Mouse (Mus musculus) lung, embryonic 15.5 days (tissue): ENCODE measurements at regions not wholly inside any gene's neighbourhood (a gene's known extent, or its start where the extent isn't known, plus 50 kb on each side); places are given as distances from the start of the nearest gene placed in this dataset.

Experiments used
- ATAC-seq: fragments of 200-750 bp; cut with Nextera tagmentation; 2 replicates; pipeline ENCODE4 v1.8.0; 2017; ENCODE audit warnings: moderate number of reproducible peaks, borderline replicate concordance; ENCODE audit not compliant: low FRiP score, low TSS enrichment; ENCODE audit errors: extremely low read depth
- H3K27ac ChIP-seq: fragments of 300-500 bp; sonication (generic); 2 replicates; pipeline ENCODE4 v1.5.1; 2015; ENCODE audit warnings: moderate library complexity, mild to moderate bottlenecking, inconsistent platforms
- H3K27me3 ChIP-seq: fragments of 300-500 bp; sonication (generic); 2 replicates; pipeline ENCODE4 v1.6.1; 2015; ENCODE audit warnings: inconsistent platforms
- H3K36me3 ChIP-seq: fragments of 300-500 bp; sonication (generic); 2 replicates; pipeline ENCODE4 v1.6.1; 2015; ENCODE audit warnings: inconsistent platforms
- H3K4me1 ChIP-seq: fragments of 300-500 bp; sonication (generic); 2 replicates; pipeline ENCODE4 v1.6.1; 2015; ENCODE audit warnings: inconsistent platforms
- H3K4me2 ChIP-seq: fragments of 300-500 bp; sonication (generic); 2 replicates; pipeline ENCODE4 v1.6.1; 2015; ENCODE audit warnings: inconsistent platforms, mild to moderate bottlenecking, moderate library complexity
- H3K4me3 ChIP-seq: fragments of 300-500 bp; sonication (generic); 2 replicates; pipeline ENCODE4 v1.5.1; 2015; ENCODE audit warnings: mild to moderate bottlenecking, inconsistent platforms
- H3K9ac ChIP-seq: fragments of 300-500 bp; sonication (generic); 2 replicates; pipeline ENCODE4 v1.6.1; 2015; ENCODE audit warnings: inconsistent platforms
- H3K9me3 ChIP-seq: fragments of 300-500 bp; sonication (generic); 2 replicates; pipeline ENCODE4 v1.6.1; 2016; ENCODE audit warnings: inconsistent platforms
- WGBS: fragments of 180-500 bp; shearing (Covaris S2); methylation state at CpG from one replicate; pipeline ENCODE4 v1.1.7; 2015; 5-methylcytosine and 5-hydroxymethylcytosine counted together

DNA sequence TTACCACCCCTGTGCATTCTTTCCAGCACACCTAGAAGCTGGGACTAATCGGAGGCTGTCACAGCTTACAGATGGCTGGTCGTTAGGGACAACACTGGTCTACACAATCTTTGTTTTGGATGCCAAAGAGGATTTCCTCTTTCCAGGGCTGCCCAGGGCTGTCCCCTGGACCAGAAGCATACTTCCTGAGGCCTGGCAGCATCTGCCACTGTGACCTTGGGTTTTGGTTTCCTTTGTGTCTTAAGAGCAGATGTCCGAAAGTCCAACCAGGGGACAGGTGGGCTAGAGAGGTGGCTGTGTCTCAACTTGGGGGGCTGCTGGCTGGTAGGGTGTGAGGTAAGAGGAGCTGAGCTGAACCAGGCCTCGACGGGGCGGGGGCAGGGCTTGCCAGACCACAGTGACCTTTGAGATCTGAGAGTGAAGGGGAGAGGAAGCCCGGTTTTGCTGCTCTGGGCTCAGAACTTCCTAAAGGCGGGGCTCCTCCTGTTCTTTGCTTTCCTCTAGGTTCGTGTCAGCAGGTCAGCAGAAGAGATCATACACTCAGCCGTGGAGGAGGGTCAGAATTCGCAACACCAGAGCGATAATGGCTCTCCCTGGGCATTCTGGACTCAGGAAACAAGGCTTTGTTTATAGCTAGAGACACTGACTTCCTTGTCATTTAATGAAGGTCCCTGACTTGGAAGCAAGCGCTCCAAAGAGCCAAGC lies 64.2 kb upstream of the Elk3 start:
- H3K9me3 ChIP-seq = no peaks in the 10 kb centered on the region
- ATAC-seq = peak; percentile 73
- no peaks in the 10 kb centered on the region for H3K4me1 ChIP-seq
- no peak overlapping the region for H3K9ac ChIP-seq
- 44% methylated on average over 13 of the region's 13 CpGs for WGBS
- peak overlapping the region; percentile 86 for H3K27ac ChIP-seq
- no peaks in the 10 kb centered on the region for H3K36me3 ChIP-seq
- no peaks in the 10 kb centered on the region for H3K27me3 ChIP-seq
- no peak overlapping the region for H3K4me3 ChIP-seq
- H3K4me2 ChIP-seq = no peak overlapping the region

DNA sequence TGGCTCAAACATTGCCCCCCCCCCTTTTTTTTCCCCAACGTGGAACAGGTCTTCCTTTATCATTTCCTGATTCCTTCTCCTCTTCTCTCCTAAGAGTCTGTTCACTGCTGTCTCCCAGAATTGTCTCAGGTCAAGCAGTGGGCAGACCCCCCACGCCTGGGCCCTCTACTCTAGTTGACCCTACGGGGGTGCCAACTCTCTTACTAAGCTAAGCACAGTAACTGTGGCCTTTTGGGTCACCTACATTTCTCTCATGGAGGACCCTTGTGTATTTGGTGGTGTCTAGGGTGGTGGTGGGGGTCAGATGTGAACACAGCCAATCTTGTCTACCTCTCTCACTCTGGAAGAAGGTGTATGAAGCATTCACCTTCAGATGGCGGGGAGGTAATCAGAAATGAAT lies 64.8 kb upstream of the Elk3 start:
- H3K27me3 ChIP-seq = no peaks in the 10 kb centered on the region
- peak overlapping the region; percentile 74 for H3K27ac ChIP-seq
- H3K9me3 ChIP-seq = no peaks in the 10 kb centered on the region
- H3K4me3 ChIP-seq = no peak overlapping the region
- 64% methylated on average over 4 of the region's 4 CpGs for WGBS
- no peak for ATAC-seq
- no peaks in the 10 kb centered on the region for H3K4me1 ChIP-seq
- no peaks in the 10 kb centered on the region for H3K36me3 ChIP-seq
- H3K4me2 ChIP-seq = no peak overlapping the region
- no peak overlapping the region for H3K9ac ChIP-seq

- WGBS = 58% methylated on average over 7 of the region's 7 CpGs
- no peak for ATAC-seq
- Histone ChIP-seq H3K27ac (peak overlapping the region; percentile 74), H3K27me3 (no peaks in the 10 kb centered on the region), H3K9ac (no peak overlapping the region), H3K36me3 (no peaks in the 10 kb centered on the region), H3K4me1 (no peaks in the 10 kb centered on the region), H3K4me2 (no peak overlapping the region; the same call in 1 of the 2 replicates), H3K4me3 (no peak overlapping the region), H3K9me3 (no peaks in the 10 kb centered on the region)
Measured at GRCm38 (mm10) chr10:93376457-93376941, 65.6 kb upstream of the Elk3 start.

DNA sequence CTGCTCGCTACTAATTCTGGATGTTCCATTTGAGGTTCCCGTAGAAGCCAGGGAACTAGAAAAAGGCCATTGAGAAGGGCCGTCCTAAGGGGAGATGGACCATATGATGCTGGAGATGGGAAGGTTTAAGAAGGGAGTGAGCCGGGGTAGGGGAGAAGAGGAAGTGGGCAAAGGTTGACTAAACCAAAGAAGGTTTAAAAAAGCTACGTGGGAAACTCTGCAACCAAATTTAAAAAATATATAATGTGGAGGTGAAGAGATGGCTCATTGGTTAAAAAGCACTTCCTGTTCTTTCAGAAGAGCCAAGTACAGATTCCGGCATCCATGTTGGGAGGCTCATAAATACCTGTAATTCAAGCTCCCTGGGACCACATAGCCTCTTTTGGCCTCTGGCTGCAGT lies 63.9 kb upstream of the Lta4h start:
- no peak overlapping the region for H3K4me2 ChIP-seq
- no peaks in the 10 kb centered on the region for H3K9me3 ChIP-seq
- ATAC-seq = no peak
- H3K9ac ChIP-seq = no peak overlapping the region
- no peak overlapping the region for H3K4me3 ChIP-seq
- 82% methylated on average over 6 of the region's 6 CpGs for WGBS
- peaks cover 3% of the 10 kb centered on the region; the same call in 1 of the 2 replicates for H3K4me1 ChIP-seq
- no peak overlapping the region for H3K27ac ChIP-seq
- H3K36me3 ChIP-seq = no peaks in the 10 kb centered on the region
- no peaks in the 10 kb centered on the region for H3K27me3 ChIP-seq

GRCm38 (mm10) chr10:93391296-93391695 lies 61.9 kb upstream of the Lta4h start:
- ATAC-seq = peak; percentile 69
- Histone ChIP-seq H3K36me3 (no peaks in the 10 kb centered on the region), H3K27me3 (no peaks in the 10 kb centered on the region), H3K4me1 (peaks cover 3% of the 10 kb centered on the region; the same call in 1 of the 2 replicates), H3K4me3 (no peak overlapping the region), H3K9me3 (no peaks in the 10 kb centered on the region), H3K4me2 (no peak overlapping the region), H3K9ac (no peak overlapping the region), H3K27ac (peak overlapping the region; percentile 49)
- 41% methylated on average over 5 of the region's 5 CpGs for WGBS

DNA sequence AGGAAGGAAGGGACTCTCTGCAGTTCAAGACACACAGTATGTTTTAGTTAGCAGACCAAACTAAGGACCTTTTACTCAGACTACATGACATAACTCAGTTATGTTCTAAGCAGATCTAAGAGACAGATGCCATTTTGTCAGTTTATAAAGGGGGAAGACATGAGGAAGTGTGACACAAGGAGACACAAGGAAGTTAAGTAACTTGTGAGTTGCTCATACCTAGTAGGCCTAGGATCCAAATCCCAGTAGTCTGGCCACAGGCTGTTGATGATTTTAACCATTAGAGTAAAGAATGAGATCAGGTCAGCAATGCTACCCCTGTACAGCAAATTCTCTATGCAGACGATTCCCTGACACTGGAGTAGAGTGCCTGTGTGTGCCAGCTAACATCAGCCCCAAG lies 59.3 kb upstream of the Lta4h start:
- Histone ChIP-seq H3K9me3 (no peaks in the 10 kb centered on the region), H3K36me3 (no peaks in the 10 kb centered on the region), H3K27ac (no peak overlapping the region), H3K9ac (no peak overlapping the region), H3K27me3 (no peaks in the 10 kb centered on the region), H3K4me3 (no peak overlapping the region), H3K4me2 (no peak overlapping the region), H3K4me1 (peaks cover 3% of the 10 kb centered on the region; the same call in 1 of the 2 replicates)
- 64% methylated on average over 1 of the region's 1 CpGs for WGBS
- ATAC-seq = no peak

DNA sequence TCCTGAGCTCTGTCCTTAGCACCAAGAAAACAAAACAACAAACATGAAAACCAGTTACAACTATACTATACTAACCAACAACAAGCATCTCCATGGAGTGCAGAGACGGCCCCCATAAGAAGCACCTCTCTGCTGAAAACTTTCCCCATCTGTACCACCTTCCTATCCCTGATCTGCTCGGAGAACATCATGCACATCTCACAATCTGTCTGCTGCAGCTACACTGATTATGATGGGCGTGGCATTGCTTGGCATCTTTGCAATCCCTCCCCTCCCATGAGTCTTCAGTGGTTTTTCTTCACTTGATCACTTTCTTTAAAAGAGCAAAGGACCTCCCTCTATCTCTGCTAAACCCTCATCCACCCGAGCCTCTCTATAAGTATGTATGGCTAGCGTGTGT lies 55.5 kb upstream of the Lta4h start:
- H3K36me3 ChIP-seq = no peaks in the 10 kb centered on the region
- H3K4me1 ChIP-seq = no peaks in the 10 kb centered on the region
- H3K9ac ChIP-seq = no peak overlapping the region
- no peak overlapping the region for H3K27ac ChIP-seq
- no peak overlapping the region for H3K4me2 ChIP-seq
- H3K4me3 ChIP-seq = no peak overlapping the region
- no peaks in the 10 kb centered on the region for H3K9me3 ChIP-seq
- no peaks in the 10 kb centered on the region for H3K27me3 ChIP-seq
- no peak for ATAC-seq
- WGBS = 75% methylated on average over 5 of the region's 5 CpGs

GRCm38 (mm10) chr10:93398531-93399320 lies 54.5 kb upstream of the Lta4h start:
- no peaks in the 10 kb centered on the region for H3K9me3 ChIP-seq
- no peak overlapping the region for H3K4me2 ChIP-seq
- H3K4me3 ChIP-seq = no peak overlapping the region
- no peaks in the 10 kb centered on the region for H3K27me3 ChIP-seq
- no peak overlapping the region for H3K27ac ChIP-seq
- H3K36me3 ChIP-seq = no peaks in the 10 kb centered on the region
- no peak overlapping the region for H3K9ac ChIP-seq
- 71% methylated on average over 11 of the region's 11 CpGs for WGBS
- ATAC-seq = no peak
- no peaks in the 10 kb centered on the region for H3K4me1 ChIP-seq

DNA sequence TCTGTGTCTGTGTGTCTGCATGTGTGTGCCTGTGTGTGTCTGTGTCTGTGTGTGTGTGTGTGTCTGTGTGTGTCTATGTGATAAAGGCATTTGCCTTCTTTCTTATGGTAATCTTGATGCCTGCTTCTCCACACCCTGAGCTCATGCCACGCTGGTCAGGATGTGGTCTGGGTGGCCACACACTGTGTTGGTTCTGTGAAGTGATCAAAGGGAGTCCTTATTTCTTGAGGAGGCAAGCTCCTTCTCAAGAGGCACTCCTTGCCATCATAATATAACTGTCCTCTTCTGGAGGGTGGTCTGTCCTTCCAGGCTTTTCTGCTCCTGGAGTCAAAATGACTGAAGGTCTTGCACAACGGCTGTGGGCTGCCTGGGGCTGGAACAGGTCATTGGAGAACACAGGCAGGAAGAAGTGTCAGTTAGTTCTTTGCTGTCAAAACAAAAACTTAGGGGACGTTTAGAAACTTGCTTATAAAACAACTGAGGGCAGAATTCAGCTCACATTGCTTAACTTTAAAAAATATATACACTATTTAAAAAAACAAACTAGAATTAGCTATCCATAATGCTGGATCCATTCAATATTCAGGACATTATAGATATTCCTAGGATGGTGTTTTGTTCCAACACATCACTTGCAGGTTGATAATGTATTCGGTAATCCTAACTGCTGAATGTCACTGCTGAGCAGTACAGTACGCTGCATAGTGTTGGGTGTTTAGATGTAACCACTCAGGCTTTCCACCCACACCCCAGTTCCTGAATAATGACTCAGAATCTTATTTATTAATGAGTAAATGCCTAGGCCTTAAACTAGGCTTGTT lies 50.3 kb upstream of the Lta4h start:
- no peak for ATAC-seq
- H3K4me3 ChIP-seq = no peak overlapping the region
- no peaks in the 10 kb centered on the region for H3K9me3 ChIP-seq
- H3K36me3 ChIP-seq = no peaks in the 10 kb centered on the region
- WGBS = 52% methylated on average over 5 of the region's 5 CpGs
- no peak overlapping the region for H3K27ac ChIP-seq
- no peaks in the 10 kb centered on the region for H3K4me1 ChIP-seq
- no peak overlapping the region for H3K4me2 ChIP-seq
- no peak overlapping the region for H3K9ac ChIP-seq
- no peaks in the 10 kb centered on the region for H3K27me3 ChIP-seq
